Mouse (Mus musculus): ENCODE measurements around the gene Ush2a. TPM values are rescaled to one million over a fixed set of nuclear protein-coding genes. Genes with fewer than 3 reads are reported as not detected.

Gene Ush2a
- total and polyA plus RNA-seq, 3 experiments: under 0.01 to 0.04 TPM; not detected in 1

- Histone ChIP-seq H3K4me1 (ENCODE audit: control insufficient read depth in 1 of 2, insufficient read depth in 2 of 2, low read length in 2 of 2) (no peaks in the 10 kb centered on the region), H3K79me2 (ENCODE audit: control insufficient read depth, insufficient read depth, low read length, poor library complexity) (no peaks in the 10 kb centered on the region), H3K9ac (ENCODE audit: control insufficient read depth, low read depth, low read length, poor library complexity, severe bottlenecking) (no peak overlapping the region), H3K27me3 (ENCODE audit: control insufficient read depth in 1 of 2, insufficient read depth in 2 of 2, low read length in 2 of 2) (no peaks in the 10 kb centered on the region), H3K36me3 (ENCODE audit: control insufficient read depth in 1 of 2, insufficient read depth in 2 of 2, low read length in 2 of 2) (no peaks in the 10 kb centered on the region), H3K27ac (ENCODE audit: control insufficient read depth, low read depth, low read length) (no peak overlapping the region), H3K9me3 (replicated peaks; ENCODE audit: insufficient read depth, low read length) (no peaks in the 10 kb centered on the region), H3K4me3 (ENCODE audit: control insufficient read depth in 1 of 2, insufficient read depth in 1 of 2, low read depth in 2 of 2, low read length in 2 of 2) (no peak overlapping the region)
- DNase-seq (ENCODE audit: low read depth, low spot score): no peak
- TF ChIP-seq MAFK (IDR thresholded peaks at IDR 0.05; ENCODE audit: borderline replicate concordance, low read depth, low read length): no peak
- TF ChIP-seq EP300 (IDR thresholded peaks at IDR 0.05; ENCODE audit: low read depth in 1 of 2, low read length in 2 of 2): no peak
- no peak for TF ChIP-seq POLR2AphosphoS2 (IDR thresholded peaks at IDR 0.05; ENCODE audit: low read length)
- no peak for TF ChIP-seq TBP (IDR thresholded peaks at IDR 0.05; ENCODE audit: low read depth, low read length)
- no peak for TF ChIP-seq CHD1 (IDR thresholded peaks at IDR 0.05; ENCODE audit: low read depth, low read length)
- TF ChIP-seq GATA1 (IDR thresholded peaks at IDR 0.05; ENCODE audit: low read depth, low read length): no peak
- TF ChIP-seq SIN3A (IDR thresholded peaks at IDR 0.05; ENCODE audit: low read length): no peak
- no peak for TF ChIP-seq TCF12 (IDR thresholded peaks at IDR 0.05; ENCODE audit: low read depth, low read length)
- no peak for TF ChIP-seq E2F4 (IDR thresholded peaks at IDR 0.05; ENCODE audit: borderline replicate concordance, low read depth, low read length)
- TF ChIP-seq ZC3H11A (IDR thresholded peaks at IDR 0.05; ENCODE audit: low read depth, low read length): no peak
- TF ChIP-seq ZMIZ1 (IDR thresholded peaks at IDR 0.05; ENCODE audit: low read depth, low read length): no peak
- TF ChIP-seq UBTF (IDR thresholded peaks at IDR 0.05; ENCODE audit: borderline replicate concordance, insufficient read depth, low read depth, low read length): no peak
- TF ChIP-seq USF1 (IDR thresholded peaks at IDR 0.05; ENCODE audit: low read depth, low read length): no peak
- no peak for TF ChIP-seq BHLHE40 (IDR thresholded peaks at IDR 0.05; ENCODE audit: borderline replicate concordance, low read depth, low read length)
- TF ChIP-seq MAZ (IDR thresholded peaks at IDR 0.05; ENCODE audit: low read depth, low read length): no peak
- TF ChIP-seq MXI1 (IDR thresholded peaks at IDR 0.05; ENCODE audit: low read depth, low read length): no peak
- no peak for TF ChIP-seq CHD2 (IDR thresholded peaks at IDR 0.05; ENCODE audit: low read length)
- TF ChIP-seq POLR2AphosphoS5 (IDR thresholded peaks at IDR 0.05; ENCODE audit: borderline replicate concordance, low read depth, low read length): no peak
- TF ChIP-seq MYC (IDR thresholded peaks at IDR 0.05; ENCODE audit: low read depth, low read length): no peak
Observed at GRCm38 (mm10) chr1:188667460-188667859, 405.6 kb downstream of the Ush2a start.

GRCm38 (mm10) chr1:188668513-188668912 lies 406.7 kb downstream of the Ush2a start:
- no peaks in the 10 kb centered on the region for H3K4me1 ChIP-seq (ENCODE audit: control insufficient read depth in 1 of 2, insufficient read depth in 2 of 2, low read length in 2 of 2)
- no peaks in the 10 kb centered on the region for H3K9me3 ChIP-seq (replicated peaks; ENCODE audit: insufficient read depth, low read length)
- H3K27me3 ChIP-seq (ENCODE audit: control insufficient read depth in 1 of 2, insufficient read depth in 2 of 2, low read length in 2 of 2): no peaks in the 10 kb centered on the region
- no peak for DNase-seq (ENCODE audit: low read depth, low spot score)
- H3K9ac ChIP-seq (ENCODE audit: control insufficient read depth, low read depth, low read length, poor library complexity, severe bottlenecking): no peak overlapping the region
- TF ChIP-seq GABPA (IDR thresholded peaks at IDR 0.05; ENCODE audit: low read depth, low read length): no peak
- TF ChIP-seq CHD1 (IDR thresholded peaks at IDR 0.05; ENCODE audit: low read depth, low read length): no peak
- TF ChIP-seq MAFK (IDR thresholded peaks at IDR 0.05; ENCODE audit: borderline replicate concordance, low read depth, low read length): no peak
- no peak for TF ChIP-seq CTCF (IDR thresholded peaks at IDR 0.05 in 2 of 3, conservative IDR thresholded peaks at IDR 0.05 in 1 of 3; ENCODE audit: control insufficient read depth in 1 of 3, insufficient read depth in 1 of 3, low read depth in 2 of 3, low read length in 3 of 3, poor library complexity in 1 of 3, severe bottlenecking in 1 of 3)
- no peak for TF ChIP-seq UBTF (IDR thresholded peaks at IDR 0.05; ENCODE audit: borderline replicate concordance, insufficient read depth, low read depth, low read length)
- no peak for TF ChIP-seq ZNF384 (IDR thresholded peaks at IDR 0.05; ENCODE audit: low read depth, low read length)
- TF ChIP-seq ZC3H11A (IDR thresholded peaks at IDR 0.05; ENCODE audit: low read depth, low read length): no peak
- TF ChIP-seq MEF2A (IDR thresholded peaks at IDR 0.05; ENCODE audit: extremely low read depth, insufficient replicate concordance, low read depth, low read length, poor library complexity, severe bottlenecking): no peak
- TF ChIP-seq MAZ (IDR thresholded peaks at IDR 0.05; ENCODE audit: low read depth, low read length): no peak
- TF ChIP-seq SIN3A (IDR thresholded peaks at IDR 0.05; ENCODE audit: low read length): no peak
- TF ChIP-seq MYC (IDR thresholded peaks at IDR 0.05; ENCODE audit: low read depth, low read length): no peak
- TF ChIP-seq ELF1 (IDR thresholded peaks at IDR 0.05; ENCODE audit: low read depth, low read length): no peak
- no peaks in the 10 kb centered on the region for H3K36me3 ChIP-seq (ENCODE audit: control insufficient read depth in 1 of 2, insufficient read depth in 2 of 2, low read length in 2 of 2)
- H3K27ac ChIP-seq (ENCODE audit: control insufficient read depth, low read depth, low read length): no peak overlapping the region
- no peak overlapping the region for H3K4me3 ChIP-seq (ENCODE audit: control insufficient read depth in 1 of 2, insufficient read depth in 1 of 2, low read depth in 2 of 2, low read length in 2 of 2)
- no peaks in the 10 kb centered on the region for H3K79me2 ChIP-seq (ENCODE audit: control insufficient read depth, insufficient read depth, low read length, poor library complexity)

Measured in MEL (cell line).